Mouse (Mus musculus): Measurements from ENCODE around the gene Tnnc2. TPM values are rescaled to one million over a fixed set of nuclear protein-coding genes. Genes with fewer than 3 reads are reported as not detected.
A peak's percentile ranks its signal among the peaks of the same experiment; 100 is the strongest.

Tnnc2 gene
- polyA plus RNA-seq, 1 experiment, result not detected

DNA sequence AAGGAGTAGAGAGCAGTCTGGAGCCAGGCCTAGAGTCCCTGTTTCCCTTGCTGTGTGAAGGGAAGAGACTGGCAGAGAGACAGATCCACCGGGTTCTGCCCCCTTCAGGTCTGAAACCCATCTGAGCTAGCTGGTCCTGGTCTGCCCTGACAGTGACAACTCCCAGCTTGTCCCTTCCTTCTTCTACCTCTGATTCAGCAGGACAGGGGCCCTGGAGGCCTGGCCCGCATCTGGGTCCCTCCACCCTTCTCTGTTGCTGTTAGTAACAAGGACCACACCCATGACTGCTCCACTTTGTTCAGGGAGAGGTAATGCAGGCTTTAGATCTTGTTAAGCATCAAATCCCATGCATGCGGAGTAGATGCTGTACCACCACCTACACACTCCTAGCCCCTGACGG is 8.6 kb upstream of the Tnnc2 start:
- Histone ChIP-seq H3K4me3 (ENCODE audit: extremely low read depth, insufficient read depth, insufficient read length) (no peak overlapping the region), H3K4me1 (ENCODE audit: control insufficient read depth, insufficient read depth, insufficient read length) (peaks cover 7% of the 10 kb centered on the region; the same call in 1 of the 2 replicates), H3K36me3 (ENCODE audit: control insufficient read depth, insufficient read depth, low read length) (peaks cover 13% of the 10 kb centered on the region), H3K27ac (ENCODE audit: insufficient read depth, low read length) (no peak overlapping the region), H3K27me3 (ENCODE audit: control insufficient read depth, insufficient read depth, low read length) (no peaks in the 10 kb centered on the region)
- no peak for TF ChIP-seq CTCF (IDR thresholded peaks at IDR 0.05; ENCODE audit: extremely low read depth, insufficient read depth, insufficient read length, insufficient replicate concordance)
- no peak for TF ChIP-seq POLR2A (IDR thresholded peaks at IDR 0.05; ENCODE audit: low read depth, low read length)
- DNase-seq (ENCODE audit: low read depth in 1 of 2, low spot score in 2 of 2), result no peak
- 84% methylated on average over 4 of the region's 4 CpGs for WGBS

- Histone ChIP-seq H3K27ac (ENCODE audit: insufficient read depth, low read length) (no peak overlapping the region), H3K27me3 (ENCODE audit: control insufficient read depth, insufficient read depth, low read length) (no peaks in the 10 kb centered on the region), H3K4me3 (ENCODE audit: extremely low read depth, insufficient read depth, insufficient read length) (no peak overlapping the region), H3K36me3 (ENCODE audit: control insufficient read depth, insufficient read depth, low read length) (peaks cover 13% of the 10 kb centered on the region), H3K4me1 (ENCODE audit: control insufficient read depth, insufficient read depth, insufficient read length) (peaks cover 7% of the 10 kb centered on the region; the same call in 1 of the 2 replicates)
- TF ChIP-seq CTCF (IDR thresholded peaks at IDR 0.05; ENCODE audit: extremely low read depth, insufficient read depth, insufficient read length, insufficient replicate concordance), result no peak
- TF ChIP-seq POLR2A (IDR thresholded peaks at IDR 0.05; ENCODE audit: low read depth, low read length), result no peak
- DNase-seq (ENCODE audit: low read depth in 1 of 2, low spot score in 2 of 2), result no peak
- WGBS, result 85% methylated on average over 10 of the region's 10 CpGs
Observed at GRCm38 (mm10) chr2:164787779-164788178, 8.0 kb upstream of the Tnnc2 start.

DNA sequence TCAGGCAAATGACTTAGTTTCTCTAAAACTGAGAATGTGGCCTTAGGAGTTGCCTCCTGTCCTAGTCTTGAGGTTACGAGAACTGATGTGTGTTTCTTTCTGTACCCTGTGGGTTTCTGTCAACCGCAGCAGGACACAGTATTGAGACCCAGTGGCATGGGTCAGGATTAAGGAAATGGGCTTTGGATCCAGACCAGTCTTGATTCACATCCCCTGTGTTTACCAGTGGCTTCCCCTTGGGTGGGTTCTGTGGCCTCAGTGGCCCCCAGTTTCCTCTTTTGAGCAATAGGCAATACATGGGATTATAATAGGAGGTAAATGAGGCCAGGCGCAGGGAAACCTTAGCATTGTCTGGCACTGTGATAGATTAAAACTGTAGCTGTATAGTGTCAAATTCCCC is 7.3 kb upstream of the Tnnc2 start:
- DNase-seq (ENCODE audit: low read depth in 1 of 2, low spot score in 2 of 2), result no peak
- H3K4me3 ChIP-seq (ENCODE audit: extremely low read depth, insufficient read depth, insufficient read length), result no peak overlapping the region
- no peaks in the 10 kb centered on the region for H3K27me3 ChIP-seq (ENCODE audit: control insufficient read depth, insufficient read depth, low read length)
- peaks cover 7% of the 10 kb centered on the region; the same call in 1 of the 2 replicates for H3K4me1 ChIP-seq (ENCODE audit: control insufficient read depth, insufficient read depth, insufficient read length)
- peaks cover 6% of the 10 kb centered on the region for H3K36me3 ChIP-seq (ENCODE audit: control insufficient read depth, insufficient read depth, low read length)
- H3K27ac ChIP-seq (ENCODE audit: insufficient read depth, low read length), result no peak overlapping the region
- WGBS, result 72% methylated on average over 3 of the region's 3 CpGs
- TF ChIP-seq POLR2A (IDR thresholded peaks at IDR 0.05; ENCODE audit: low read depth, low read length) (no peak), CTCF (IDR thresholded peaks at IDR 0.05; ENCODE audit: extremely low read depth, insufficient read depth, insufficient read length, insufficient replicate concordance) (no peak)

GRCm38 (mm10) chr2:164786388-164786885 is 6.7 kb upstream of the Tnnc2 start:
- DNase-seq (ENCODE audit: low read depth in 1 of 2, low spot score in 2 of 2), result no peak
- Histone ChIP-seq H3K27me3 (ENCODE audit: control insufficient read depth, insufficient read depth, low read length) (no peaks in the 10 kb centered on the region), H3K27ac (ENCODE audit: insufficient read depth, low read length) (peak overlapping the region; percentile 65; the same call in 1 of the 2 replicates), H3K4me3 (ENCODE audit: extremely low read depth, insufficient read depth, insufficient read length) (peak overlapping the region; percentile 85; the same call in 1 of the 2 replicates), H3K4me1 (ENCODE audit: control insufficient read depth, insufficient read depth, insufficient read length) (peaks cover 7% of the 10 kb centered on the region; the same call in 1 of the 2 replicates), H3K36me3 (ENCODE audit: control insufficient read depth, insufficient read depth, low read length) (peaks cover 1% of the 10 kb centered on the region; the same call in 1 of the 2 replicates)
- TF ChIP-seq POLR2A (IDR thresholded peaks at IDR 0.05; ENCODE audit: low read depth, low read length) (no peak), CTCF (IDR thresholded peaks at IDR 0.05; ENCODE audit: extremely low read depth, insufficient read depth, insufficient read length, insufficient replicate concordance) (no peak)
- WGBS, result 27% methylated on average over 15 of the region's 15 CpGs

DNA sequence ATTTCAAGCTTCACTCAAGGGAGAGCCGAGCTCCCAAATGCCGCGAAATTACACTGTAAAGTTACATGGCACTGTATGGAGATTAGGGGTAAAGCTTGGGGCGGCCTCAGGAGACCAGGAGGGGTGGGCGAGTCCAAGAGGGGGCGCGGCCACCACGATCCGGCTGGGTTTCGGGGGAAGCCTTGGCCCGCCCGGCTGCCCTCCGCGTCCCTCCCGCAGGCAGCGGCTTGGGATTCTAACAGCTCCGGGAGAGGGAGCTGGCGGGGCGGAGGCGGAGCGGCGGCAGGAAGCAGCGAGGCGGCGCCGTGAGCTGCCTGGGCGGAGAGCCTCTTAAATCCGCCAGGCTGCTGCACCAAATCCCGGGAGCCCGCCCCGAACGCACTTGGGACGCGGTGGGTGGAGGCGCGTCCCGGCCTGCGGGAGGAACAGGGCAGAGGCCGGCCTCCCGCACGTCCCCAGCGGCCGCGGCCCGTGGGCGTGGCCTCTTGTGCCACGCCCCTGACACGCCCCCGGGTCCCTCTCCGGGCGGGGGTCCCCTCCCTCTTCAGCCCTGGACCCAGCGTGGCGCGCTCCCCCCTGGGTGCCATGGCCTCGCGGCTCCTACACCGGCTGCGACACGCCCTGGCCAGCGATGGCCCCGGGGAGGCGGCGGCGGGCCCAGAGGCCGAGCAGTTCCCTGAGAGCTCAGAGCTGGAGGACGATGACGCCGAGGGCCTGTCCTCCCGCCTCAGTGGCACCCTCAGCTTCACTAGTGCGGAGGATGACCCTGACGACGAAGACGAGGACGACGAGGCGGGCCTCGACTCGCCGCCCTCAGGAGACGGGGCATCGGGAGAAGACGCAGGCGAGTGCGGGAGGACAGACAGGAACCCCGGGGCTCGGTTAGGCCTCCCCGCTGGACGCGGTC is 6.0 kb upstream of the Tnnc2 start, which contains the start of gene Snx21:
Snx21 (plus strand) TSS at position 343 of the 907 bp plus-strand sequence.
- H3K27ac ChIP-seq (ENCODE audit: insufficient read depth, low read length), result peak within 1 kb of the TSS; percentile 65

DNA sequence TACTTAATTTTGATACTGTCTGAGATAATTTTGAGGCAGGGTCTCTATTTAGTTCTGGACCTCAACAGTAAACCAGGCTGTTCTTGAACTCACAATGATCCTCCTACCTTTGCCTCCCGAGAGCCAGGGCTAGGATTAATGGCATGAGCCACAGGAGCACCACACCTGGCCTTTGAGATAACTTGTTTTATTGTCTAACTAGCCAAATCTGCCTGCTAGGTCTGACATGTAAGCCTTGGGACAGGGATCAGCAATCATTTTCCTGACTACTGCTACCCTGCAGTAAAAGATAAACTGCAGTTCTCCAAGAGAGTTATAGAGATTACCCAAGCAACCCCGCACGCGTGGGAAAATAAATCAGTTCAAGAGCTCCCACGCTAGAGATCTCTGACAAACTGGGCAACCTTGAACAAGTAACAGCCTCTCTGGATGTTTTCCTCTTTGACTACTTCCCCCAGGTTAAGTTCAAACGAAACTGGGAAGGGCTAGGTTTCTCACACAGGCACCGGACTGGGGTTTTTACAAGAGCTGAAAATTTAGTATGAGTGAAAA is 5.2 kb upstream of the Tnnc2 start:
- Histone ChIP-seq H3K27me3 (ENCODE audit: control insufficient read depth, insufficient read depth, low read length) (no peaks in the 10 kb centered on the region), H3K4me3 (ENCODE audit: extremely low read depth, insufficient read depth, insufficient read length) (peak overlapping the region; percentile 85), H3K36me3 (ENCODE audit: control insufficient read depth, insufficient read depth, low read length) (no peaks in the 10 kb centered on the region), H3K4me1 (ENCODE audit: control insufficient read depth, insufficient read depth, insufficient read length) (peaks cover 7% of the 10 kb centered on the region; the same call in 1 of the 2 replicates), H3K27ac (ENCODE audit: insufficient read depth, low read length) (no peak overlapping the region)
- TF ChIP-seq POLR2A (IDR thresholded peaks at IDR 0.05; ENCODE audit: low read depth, low read length) (no peak), CTCF (IDR thresholded peaks at IDR 0.05; ENCODE audit: extremely low read depth, insufficient read depth, insufficient read length, insufficient replicate concordance) (no peak)
- WGBS, result 15% methylated on average over 7 of the region's 7 CpGs
- no peak for DNase-seq (ENCODE audit: low read depth in 1 of 2, low spot score in 2 of 2)

More for the DNA sequence above, 6.0 kb upstream of the Tnnc2 start, which contains the start of gene Snx21:
- Histone ChIP-seq H3K36me3 (ENCODE audit: control insufficient read depth, insufficient read depth, low read length) (no peaks in the 10 kb centered on the region), H3K27me3 (ENCODE audit: control insufficient read depth, insufficient read depth, low read length) (no peaks in the 10 kb centered on the region), H3K4me1 (ENCODE audit: control insufficient read depth, insufficient read depth, insufficient read length) (peaks cover 7% of the 10 kb centered on the region; the same call in 1 of the 2 replicates), H3K4me3 (ENCODE audit: extremely low read depth, insufficient read depth, insufficient read length) (peak within 1 kb of the TSS; percentile 85)
- WGBS, result under 1% methylated on average over 87 of the region's 89 CpGs
- no peak for TF ChIP-seq POLR2A (IDR thresholded peaks at IDR 0.05; ENCODE audit: low read depth, low read length)
- no peak for TF ChIP-seq CTCF (IDR thresholded peaks at IDR 0.05; ENCODE audit: extremely low read depth, insufficient read depth, insufficient read length, insufficient replicate concordance)
- DNase-seq (ENCODE audit: low read depth in 1 of 2, low spot score in 2 of 2), result peak in 1 of 2 experiments; percentile 47

Measured in spleen, adult 2 months (tissue).